Mouse (Mus musculus): ENCODE measurements around the gene Filip1. TPM values are rescaled to one million over a fixed set of nuclear protein-coding genes. Genes with fewer than 3 reads are reported as not detected.

The Filip1 gene
- total and polyA plus RNA-seq, 3 experiments = 0.71 to 1.5 (median 1.3) TPM

DNA sequence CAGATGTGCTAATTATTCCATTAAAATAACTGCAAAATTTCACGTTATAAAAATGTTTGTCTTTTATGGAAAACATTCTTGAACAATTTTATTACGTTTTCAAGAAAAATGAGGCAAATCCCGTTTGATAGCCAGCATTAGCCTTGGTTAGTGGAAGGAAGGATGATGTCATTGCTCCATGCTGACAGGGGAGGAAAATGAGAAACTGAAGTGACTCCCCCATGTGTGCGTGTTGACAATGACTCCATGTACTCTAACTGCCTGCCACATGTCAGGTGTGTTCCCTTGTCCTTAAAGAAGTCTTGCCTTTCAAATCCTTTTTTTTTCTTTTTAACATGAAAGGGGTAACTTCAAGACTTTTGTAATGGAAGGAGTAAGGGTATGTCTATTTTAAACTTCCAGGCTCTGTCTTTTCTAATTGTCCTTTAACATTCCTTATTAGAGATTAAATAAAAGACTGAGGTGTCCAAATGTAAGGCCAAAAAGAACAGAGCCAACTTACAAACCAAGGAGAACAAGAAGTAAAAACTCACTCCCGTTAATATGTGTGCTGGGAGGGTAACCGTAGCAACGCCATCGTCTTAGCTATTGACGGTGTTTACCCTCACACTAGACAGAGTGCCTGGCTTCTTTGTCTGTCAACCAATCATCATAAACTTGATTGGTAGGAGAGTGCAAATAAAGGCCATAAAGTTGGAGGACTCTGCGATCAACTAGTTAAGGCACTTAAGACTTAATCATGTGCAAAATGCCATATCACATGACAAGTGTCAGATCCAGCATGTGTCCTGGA lies 94.1 kb downstream of the Filip1 start:
- Histone ChIP-seq H3K4me3 (replicated peaks in 1 of 3; ENCODE audit: low read depth in 2 of 3, low read length in 2 of 3, poor library complexity in 1 of 3) (no peak overlapping the region), H3K4me1 (ENCODE audit: control insufficient read depth in 1 of 2, insufficient read depth in 2 of 2) (peaks cover 2 to 4% of the 10 kb centered on the region in 2 experiments; a peak in 2 of 4 replicates), H3K36me3 (replicated peaks in 1 of 2; ENCODE audit: control insufficient read depth in 1 of 2, insufficient read depth in 1 of 2, low read length in 1 of 2) (no peaks in the 10 kb centered on the region), H3K27me3 (replicated peaks) (no peaks in the 10 kb centered on the region), H3K9ac (ENCODE audit: insufficient read depth, low read depth) (no peak overlapping the region), H3K79me2 (replicated peaks; ENCODE audit: control insufficient read depth, extremely low read depth, insufficient read depth, poor library complexity, severe bottlenecking) (no peaks in the 10 kb centered on the region), H3K27ac (ENCODE audit: insufficient read depth, low read depth) (no peak overlapping the region), H3K4me2 (ENCODE audit: insufficient read depth, low read depth, poor library complexity, severe bottlenecking) (no peak overlapping the region), H3K9me3 (replicated peaks; ENCODE audit: low read length) (no peaks in the 10 kb centered on the region)
- no peak for DNase-seq (ENCODE audit: extremely low read depth)
- in situ Hi-C loops (cut with MboI; ENCODE audit: low pct_ligation_motif_present, low pct_unique_long_range_greater_than_20kb, low sequenced_read_pairs) (no loop called here), dilution Hi-C loops (cut with MboI; ENCODE audit: extremely low pct_ligation_motif_present, extremely low pct_unique_long_range_greater_than_20kb, low sequenced_read_pairs) (no loop called here)
- no peak for TF ChIP-seq MYC (IDR thresholded peaks at IDR 0.05; ENCODE audit: low read depth, low read length)

DNA sequence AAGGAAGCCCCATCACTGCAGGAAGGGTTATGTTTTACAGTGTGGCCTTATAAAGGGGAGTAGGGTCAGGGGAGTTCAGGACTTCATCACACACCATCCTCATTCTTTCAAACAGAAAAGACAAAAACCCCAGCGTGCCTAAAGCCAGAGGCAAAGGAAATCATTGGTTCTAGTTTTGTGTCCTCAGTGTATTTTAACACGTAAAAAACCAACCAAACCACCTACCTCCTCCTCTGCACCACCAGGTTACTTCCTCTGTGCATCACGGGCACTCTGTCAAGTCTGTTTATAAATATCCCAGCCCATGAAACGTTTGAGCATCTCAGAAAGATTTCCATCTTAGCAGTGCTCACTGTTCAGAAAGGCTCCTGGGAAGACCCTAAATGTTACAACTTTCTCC lies 98.4 kb downstream of the Filip1 start:
- dilution Hi-C loops (cut with MboI; ENCODE audit: extremely low pct_ligation_motif_present, extremely low pct_unique_long_range_greater_than_20kb, low sequenced_read_pairs) = no loop called here
- DNase-seq (ENCODE audit: extremely low read depth) = no peak
- no peak overlapping the region for H3K4me2 ChIP-seq (ENCODE audit: insufficient read depth, low read depth, poor library complexity, severe bottlenecking)
- no peaks in the 10 kb centered on the region for H3K27me3 ChIP-seq (replicated peaks)
- H3K4me1 ChIP-seq (ENCODE audit: control insufficient read depth in 1 of 2, insufficient read depth in 2 of 2) = no peaks in the 10 kb centered on the region
- peaks cover 2% of the 10 kb centered on the region for H3K9me3 ChIP-seq (replicated peaks; ENCODE audit: low read length)
- no peak overlapping the region for H3K4me3 ChIP-seq (replicated peaks in 1 of 3; ENCODE audit: low read depth in 2 of 3, low read length in 2 of 3, poor library complexity in 1 of 3)
- no peaks in the 10 kb centered on the region for H3K79me2 ChIP-seq (replicated peaks; ENCODE audit: control insufficient read depth, extremely low read depth, insufficient read depth, poor library complexity, severe bottlenecking)
- no peak overlapping the region for H3K9ac ChIP-seq (ENCODE audit: insufficient read depth, low read depth)
- H3K27ac ChIP-seq (ENCODE audit: insufficient read depth, low read depth) = no peak overlapping the region
- in situ Hi-C loops (cut with MboI; ENCODE audit: low pct_ligation_motif_present, low pct_unique_long_range_greater_than_20kb, low sequenced_read_pairs) = no loop called here
- TF ChIP-seq NRF1 (IDR thresholded peaks at IDR 0.05; ENCODE audit: low read depth, low read length) (no peak), SIN3A (IDR thresholded peaks at IDR 0.05; ENCODE audit: low read length) (no peak), UBTF (IDR thresholded peaks at IDR 0.05; ENCODE audit: low read depth, low read length) (no peak), HCFC1 (IDR thresholded peaks at IDR 0.05; ENCODE audit: low read depth, low read length) (no peak), RAD21 (IDR thresholded peaks at IDR 0.05; ENCODE audit: low read depth, low read length) (no peak), CHD1 (IDR thresholded peaks at IDR 0.05; ENCODE audit: low read depth, low read length) (no peak), ZMIZ1 (IDR thresholded peaks at IDR 0.05; ENCODE audit: low read depth, low read length) (no peak), RCOR1 (conservative IDR thresholded peaks at IDR 0.05; ENCODE audit: low read depth, low read length) (no peak), GABPA (IDR thresholded peaks at IDR 0.05; ENCODE audit: insufficient replicate concordance, low read depth, low read length) (no peak), POLR2A (IDR thresholded peaks at IDR 0.05; ENCODE audit: low read depth, low read length) (no peak), MAFK (IDR thresholded peaks at IDR 0.05; ENCODE audit: insufficient replicate concordance, low read length) (no peak), TBP (conservative IDR thresholded peaks at IDR 0.05; ENCODE audit: low read depth, low read length) (no peak), MAX (IDR thresholded peaks at IDR 0.05; ENCODE audit: low read length) (no peak), ELF1 (IDR thresholded peaks at IDR 0.05; ENCODE audit: low read depth, low read length) (no peak), BHLHE40 (IDR thresholded peaks at IDR 0.05; ENCODE audit: low read depth, low read length) (no peak), NELFE (IDR thresholded peaks at IDR 0.05; ENCODE audit: low read depth, low read length) (no peak), ETS1 (conservative IDR thresholded peaks at IDR 0.05; ENCODE audit: low read depth, low read length) (no peak), ZKSCAN1 (IDR thresholded peaks at IDR 0.05; ENCODE audit: borderline replicate concordance, low read depth, low read length) (no peak), ZNF384 (IDR thresholded peaks at IDR 0.05; ENCODE audit: low read depth, low read length) (no peak), IRF4 (IDR thresholded peaks at IDR 0.05; ENCODE audit: low read depth, low read length) (no peak)
- no peaks in the 10 kb centered on the region for H3K36me3 ChIP-seq (replicated peaks in 1 of 2; ENCODE audit: control insufficient read depth in 1 of 2, insufficient read depth in 1 of 2, low read length in 1 of 2)

Data from CH12.LX (cell line).